Mouse (Mus musculus) bone marrow macrophage, adult 2 months (primary cell): Measurements from ENCODE around the gene Slc39a11.

Experiments
- CTCF ChIP-seq: IDR thresholded peaks from 2 replicates; pipeline ENCODE4 v1.5.1; 2012; ENCODE audit warnings: low read depth, mild to moderate bottlenecking, low read length, moderate library complexity
- POLR2A ChIP-seq: IDR thresholded peaks from 2 replicates; pipeline ENCODE4 v1.6.1; 2012; ENCODE audit warnings: mild to moderate bottlenecking, low read depth, low read length, borderline replicate concordance

- TF ChIP-seq POLR2A = no peak
- no peak for TF ChIP-seq CTCF
These were observed 11.2 kb downstream of the Slc39a11 start for GRCm38 (mm10) chr11:113638680-113639079.
